27 mouse cellular contexts compared by ENCODE assay signal in genomic region chr5:150919961-150920360, GRCm38 (mm10). TPM values are rescaled to one million over a fixed set of nuclear protein-coding genes. Genes with fewer than 3 reads are reported as not detected.
"Had no signal": no experiment of that assay in that cellular context is flagged by ENCODE, and none has a peak within 500 bp of the region (broad histone marks: within the 10 kb centered on the region; RNA-seq: fewer than 3 reads in every experiment).

No protein-coding gene starts in this region.

- H3K9me3 ChIP-seq: heart, embryonic 10.5 days; heart, embryonic 12.5 days; hindbrain, embryonic 13.5 days; hindbrain, embryonic 15.5 days; kidney, embryonic 15.5 days; limb, embryonic 13.5 days; limb, embryonic 15.5 days; liver, embryonic 12.5 days had no signal

- DNase-seq: gastrocnemius, adult 2 months; gastrocnemius, postnatal 10 days; gastrocnemius, postnatal 36 days; heart, adult 18-20 months; heart, postnatal 10 days; kidney, adult 11 months; kidney, adult 2 months; kidney, adult 9 months; kidney, postnatal 14 days; kidney, postnatal 36 days; layer of hippocampus, adult 9-11 months had no signal

- H3K4me3 ChIP-seq: gastrocnemius, adult 2 months; heart, embryonic 10.5 days; heart, embryonic 12.5 days; hindbrain, embryonic 13.5 days; hindbrain, embryonic 15.5 days; kidney, embryonic 15.5 days; left cerebral cortex, adult 2 months; limb, embryonic 13.5 days; limb, embryonic 15.5 days; liver, embryonic 12.5 days had no signal

- H3K27me3 ChIP-seq: heart, embryonic 12.5 days; hindbrain, embryonic 13.5 days; hindbrain, embryonic 15.5 days; kidney, embryonic 15.5 days; limb, embryonic 15.5 days; liver, embryonic 12.5 days had no signal

- ATAC-seq: hindbrain, postnatal 0 days; intestine, embryonic 16.5 days; liver, embryonic 12.5 days had no signal

- H3K9ac ChIP-seq: heart, embryonic 12.5 days; hindbrain, embryonic 13.5 days; hindbrain, embryonic 15.5 days; kidney, embryonic 15.5 days; limb, embryonic 13.5 days; limb, embryonic 15.5 days; liver, embryonic 12.5 days; liver, embryonic 14.5 days had no signal

- H3K4me1 ChIP-seq: hindbrain, embryonic 13.5 days; hindbrain, embryonic 15.5 days; limb, embryonic 15.5 days; liver, embryonic 12.5 days had no signal

- H3K36me3 ChIP-seq: heart, embryonic 10.5 days; heart, embryonic 12.5 days; hindbrain, embryonic 13.5 days; hindbrain, embryonic 15.5 days; kidney, embryonic 15.5 days; limb, embryonic 13.5 days; limb, embryonic 15.5 days; liver, embryonic 12.5 days had no signal

- H3K4me2 ChIP-seq: heart, embryonic 12.5 days; hindbrain, embryonic 13.5 days; hindbrain, embryonic 15.5 days; kidney, embryonic 15.5 days; limb, embryonic 13.5 days; limb, embryonic 15.5 days; liver, embryonic 12.5 days had no signal

- H3K27ac ChIP-seq: gastrocnemius, adult 2 months; heart, embryonic 10.5 days; hindbrain, embryonic 13.5 days; hindbrain, embryonic 15.5 days; hindbrain, postnatal 0 days; kidney, embryonic 15.5 days; kidney, postnatal 0 days; left cerebral cortex, adult 2 months; limb, embryonic 13.5 days; limb, embryonic 15.5 days; liver, embryonic 12.5 days; liver, embryonic 14.5 days had no signal

RNA-seq across cellular contexts. Expression of gene Kl, which starts 32.4 kb away (rescaled TPM):
- total RNA-seq: hematopoietic stem cell, adult 5-6 weeks; liver, adult 2 months had no signal
- polyA plus RNA-seq: intestine, embryonic 14.5 days; liver, adult 2 months; liver, embryonic 12.5 days had no signal
